Mouse (Mus musculus) intestine, embryonic 14.5 days (tissue): ENCODE data around the gene Cdk18. TPM values are rescaled to one million over a fixed set of nuclear protein-coding genes. Genes with fewer than 3 reads are reported as not detected.
A peak's percentile ranks its signal among the peaks of the same experiment; 100 is the strongest.

Experiments used
- ATAC-seq: fragments of 200-750 bp; cut with Nextera tagmentation; replicated peaks from 2 replicates; pipeline ENCODE4 v1.8.0; 2017; ENCODE audit warnings: low read depth, moderate number of reproducible peaks, moderate TSS enrichment, moderate library complexity; ENCODE audit not compliant: low FRiP score, low TSS enrichment
- DNase-seq: peaks from one replicate; pipeline ENCODE4 v3.0.0-alpha.2; 2018; ENCODE audit warnings: low spot score
- H3K27ac ChIP-seq: fragments of 300-500 bp; sonication (generic); 2 replicates; pipeline ENCODE4 v1.5.1; 2014; ENCODE audit warnings: low read depth, mild to moderate bottlenecking, control low read depth
- H3K27me3 ChIP-seq: fragments of 300-500 bp; sonication (generic); replicated peaks from 2 replicates; pipeline ENCODE4 v1.6.1; 2014; ENCODE audit warnings: low read length, control low read depth; ENCODE audit not compliant: control insufficient read depth, insufficient read depth
- H3K36me3 ChIP-seq: fragments of 300-500 bp; sonication (generic); 2 replicates; pipeline ENCODE4 v1.6.1; 2014; ENCODE audit warnings: low read length, control low read depth; ENCODE audit not compliant: control insufficient read depth, insufficient read depth
- H3K4me1 ChIP-seq: fragments of 300-500 bp; sonication (generic); replicated peaks from 2 replicates; pipeline ENCODE4 v1.6.1; 2014; ENCODE audit warnings: low read length, control low read depth, mixed read lengths; ENCODE audit not compliant: control insufficient read depth, insufficient read depth
- H3K4me2 ChIP-seq: fragments of 300-500 bp; sonication (generic); 2 replicates; pipeline ENCODE4 v1.6.1; 2014; ENCODE audit warnings: low read length
- H3K4me3 ChIP-seq: fragments of 300-500 bp; sonication (generic); 2 replicates; pipeline ENCODE4 v1.5.1; 2014; ENCODE audit warnings: low read depth, low read length, control low read depth, mixed read lengths
- H3K9ac ChIP-seq: fragments of 300-500 bp; sonication (generic); 2 replicates; pipeline ENCODE4 v1.6.1; 2014; ENCODE audit warnings: mild to moderate bottlenecking, low read length
- H3K9me3 ChIP-seq: fragments of 300-500 bp; sonication (generic); 2 replicates; pipeline ENCODE4 v1.6.1; 2016; ENCODE audit warnings: low read length, control low read depth; ENCODE audit not compliant: control insufficient read depth
- whole genome bisulfite sequencing: fragments of 180-500 bp; shearing (Covaris S2); extraction: QIAGEN DNeasy Blood & Tissue Kit; methylation state at CpG from one replicate; pipeline ENCODE4 v1.1.7; 2014; 5-methylcytosine and 5-hydroxymethylcytosine counted together
- polyA plus RNA-seq: library from polyadenylated mRNA; unstranded; fragments of >200 nt; fragmentation: Nextera tagmentation; extraction: Ambion mirVana; gene quantifications from 2 replicates; pipeline ENCODE4 v1.2.1, GENCODE M21; 2014

Cdk18 gene
- polyA plus RNA-seq, 1 experiment from 2014 or later, result 7.6 TPM

GRCm38 (mm10) chr1:132078413-132078812, 61.1 kb downstream of the Cdk18 start:
- Histone ChIP-seq H3K9ac (no peak overlapping the region), H3K36me3 (no peaks in the 10 kb centered on the region), H3K27ac (no peak overlapping the region), H3K9me3 (no peaks in the 10 kb centered on the region), H3K4me3 (no peak overlapping the region), H3K27me3 (no peaks in the 10 kb centered on the region), H3K4me1 (no peaks in the 10 kb centered on the region), H3K4me2 (no peak overlapping the region)
- WGBS, result 91% methylated on average over 2 of the region's 2 CpGs
- ATAC-seq (no peak), DNase-seq (no peak)

GRCm38 (mm10) chr1:132075576-132075975, 63.9 kb downstream of the Cdk18 start:
- Histone ChIP-seq H3K27ac (no peak overlapping the region), H3K4me3 (no peak overlapping the region), H3K9ac (no peak overlapping the region), H3K9me3 (no peaks in the 10 kb centered on the region), H3K36me3 (no peaks in the 10 kb centered on the region), H3K4me1 (no peaks in the 10 kb centered on the region), H3K4me2 (no peak overlapping the region), H3K27me3 (0 out of 2 replicates have a peak, but pooled peaks cover 3% of the 10 kb centered on the region)
- no peak for ATAC-seq
- 87% methylated on average over 10 of the region's 10 CpGs for WGBS
- DNase-seq, result no peak

GRCm38 (mm10) chr1:132070659-132071058, 68.8 kb downstream of the Cdk18 start:
- 0 out of 2 replicates have a peak, but pooled peaks cover 6% of the 10 kb centered on the region for H3K4me1 ChIP-seq
- H3K4me2 ChIP-seq, result no peak overlapping the region
- H3K9me3 ChIP-seq, result no peaks in the 10 kb centered on the region
- no peak overlapping the region for H3K27ac ChIP-seq
- H3K36me3 ChIP-seq, result no peaks in the 10 kb centered on the region
- no peak overlapping the region for H3K4me3 ChIP-seq
- no peak overlapping the region for H3K9ac ChIP-seq
- H3K27me3 ChIP-seq, result peaks cover 35% of the 10 kb centered on the region
- whole genome bisulfite sequencing, result 77% methylated on average over 3 of the region's 3 CpGs
- ATAC-seq (no peak), DNase-seq (no peak)

GRCm38 (mm10) chr1:132069436-132069835, 70.0 kb downstream of the Cdk18 start:
- Histone ChIP-seq H3K27me3 (peaks cover 37% of the 10 kb centered on the region), H3K4me3 (no peak overlapping the region), H3K27ac (no peak overlapping the region), H3K9me3 (no peaks in the 10 kb centered on the region), H3K9ac (no peak overlapping the region), H3K36me3 (no peaks in the 10 kb centered on the region), H3K4me2 (no peak overlapping the region), H3K4me1 (0 out of 2 replicates have a peak, but pooled peaks cover 6% of the 10 kb centered on the region)
- WGBS, result 86% methylated on average over 8 of the region's 8 CpGs
- ATAC-seq, result no peak
- DNase-seq, result no peak

- Histone ChIP-seq H3K27me3 (peaks cover 37% of the 10 kb centered on the region), H3K27ac (no peak within 1 kb of the TSS), H3K4me2 (peak within 1 kb of the TSS; percentile 98), H3K4me1 (0 out of 2 replicates have a peak, but pooled peaks cover 6% of the 10 kb centered on the region), H3K9ac (peak within 1 kb of the TSS; percentile 48), H3K4me3 (peak within 1 kb of the TSS; percentile 47), H3K9me3 (no peaks in the 10 kb centered on the region), H3K36me3 (no peaks in the 10 kb centered on the region)
- 3% methylated on average over 66 of the region's 80 CpGs for WGBS
- ATAC-seq, result peak; percentile 66
- peak; percentile 73 for DNase-seq
These were observed 71.9 kb downstream of the Cdk18 start, which contains the start of gene Mfsd4a for GRCm38 (mm10) chr1:132067261-132068255. Gene Mfsd4a, minus strand, starts transcription at chr1:132068062.

- DNase-seq (no peak), ATAC-seq (no peak)
- no peak overlapping the region for H3K4me3 ChIP-seq
- H3K27ac ChIP-seq, result no peak overlapping the region
- H3K27me3 ChIP-seq, result peaks cover 34% of the 10 kb centered on the region
- WGBS, result 80% methylated on average over 8 of the region's 8 CpGs
- no peaks in the 10 kb centered on the region for H3K36me3 ChIP-seq
- no peak overlapping the region for H3K4me2 ChIP-seq
- no peak overlapping the region for H3K9ac ChIP-seq
- H3K9me3 ChIP-seq, result no peaks in the 10 kb centered on the region
- H3K4me1 ChIP-seq, result 0 out of 2 replicates have a peak, but pooled peaks cover 6% of the 10 kb centered on the region
These were observed 73.9 kb downstream of the Cdk18 start for GRCm38 (mm10) chr1:132065475-132066172.

GRCm38 (mm10) chr1:132065001-132065400, 74.5 kb downstream of the Cdk18 start:
- no peaks in the 10 kb centered on the region for H3K9me3 ChIP-seq
- H3K9ac ChIP-seq, result no peak overlapping the region
- DNase-seq (no peak), ATAC-seq (no peak)
- 0 out of 2 replicates have a peak, but pooled peaks cover 6% of the 10 kb centered on the region for H3K4me1 ChIP-seq
- 67% methylated on average over 1 of the region's 1 CpGs for WGBS
- no peaks in the 10 kb centered on the region for H3K36me3 ChIP-seq
- no peak overlapping the region for H3K4me2 ChIP-seq
- H3K27ac ChIP-seq, result no peak overlapping the region
- peaks cover 34% of the 10 kb centered on the region for H3K27me3 ChIP-seq
- H3K4me3 ChIP-seq, result no peak overlapping the region

GRCm38 (mm10) chr1:132063096-132063495, 76.4 kb downstream of the Cdk18 start:
- Histone ChIP-seq H3K27ac (no peak overlapping the region), H3K36me3 (no peaks in the 10 kb centered on the region), H3K4me1 (0 out of 2 replicates have a peak, but pooled peaks cover 6% of the 10 kb centered on the region), H3K9me3 (no peaks in the 10 kb centered on the region), H3K27me3 (peaks cover 17% of the 10 kb centered on the region), H3K4me3 (no peak overlapping the region), H3K4me2 (no peak overlapping the region), H3K9ac (no peak overlapping the region)
- ATAC-seq (no peak), DNase-seq (no peak)
- WGBS, result 86% methylated on average over 4 of the region's 4 CpGs
